Mouse (Mus musculus): ENCODE measurements around the gene 4930404H24Rik. TPM values are rescaled to one million over a fixed set of nuclear protein-coding genes. Genes with fewer than 3 reads are reported as not detected.

Gene 4930404H24Rik
- polyA plus RNA-seq, 1 experiment from 2014 or later = not detected

DNA sequence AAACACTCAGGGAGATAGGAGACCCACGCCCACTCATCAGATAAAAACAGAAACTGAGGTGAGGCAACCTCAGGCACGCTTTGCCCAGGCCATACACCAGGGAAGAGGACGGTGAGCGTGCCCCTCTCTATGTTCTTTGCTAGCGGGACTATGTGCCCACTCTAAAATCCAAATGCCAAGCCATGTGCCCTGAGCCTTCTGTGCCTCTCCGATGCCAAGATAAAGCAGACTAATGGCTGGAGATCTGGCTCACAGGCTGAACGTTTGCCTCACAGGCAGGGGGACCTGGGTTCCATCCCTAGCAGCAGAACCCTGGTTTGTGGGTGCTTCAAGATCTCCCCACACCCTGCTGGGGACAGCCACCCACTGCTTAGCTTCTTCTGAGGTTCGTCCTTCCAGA, 17.5 kb downstream of the 4930404H24Rik start:
- TF ChIP-seq CTCF (IDR thresholded peaks at IDR 0.05; ENCODE audit: low read depth) = no peak
- no peak overlapping the region for H3K4me2 ChIP-seq (ENCODE audit: low read length)
- whole genome bisulfite sequencing = 84% methylated on average over 8 of the region's 8 CpGs

DNA sequence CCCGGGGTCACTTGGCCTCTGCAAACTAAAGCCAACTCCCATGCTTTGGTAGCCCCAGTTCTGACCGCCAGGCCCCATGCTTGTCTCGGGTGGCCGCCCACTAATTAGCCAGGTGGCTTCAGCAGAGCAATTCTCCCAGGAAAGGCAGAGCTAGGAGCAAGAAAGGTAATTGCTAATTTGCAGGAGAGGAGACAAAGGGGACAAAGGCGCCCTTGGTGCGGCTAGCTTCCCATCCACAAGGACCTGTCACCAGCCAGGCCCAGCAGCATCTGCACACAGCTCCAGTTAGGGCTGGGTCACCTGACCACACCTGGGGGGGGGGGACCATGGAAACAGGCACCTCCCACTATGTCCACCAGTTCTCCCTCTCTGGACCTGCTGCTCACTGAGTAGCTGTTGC, 19.0 kb downstream of the 4930404H24Rik start:
- peaks cover 9% of the 10 kb centered on the region; the same call in 1 of the 2 replicates for H3K4me1 ChIP-seq (replicated peaks; ENCODE audit: insufficient read depth, low read length)
- no peak for DNase-seq (ENCODE audit: low spot score)
- H3K27ac ChIP-seq = no peak overlapping the region
- no peaks in the 10 kb centered on the region for H3K36me3 ChIP-seq (ENCODE audit: insufficient read depth, low read length)
- no peak for TF ChIP-seq CTCF (IDR thresholded peaks at IDR 0.05; ENCODE audit: low read depth)
- H3K4me2 ChIP-seq (ENCODE audit: low read length) = no peak overlapping the region
- 0 out of 2 replicates have a peak, but pooled peaks have one; percentile 18 for ATAC-seq (replicated peaks; ENCODE audit: low FRiP score, low read depth)
- H3K9ac ChIP-seq (ENCODE audit: low read depth, low read length) = no peak overlapping the region
- 42% methylated on average over 6 of the region's 6 CpGs for WGBS
- no peak overlapping the region for H3K4me3 ChIP-seq (replicated peaks; ENCODE audit: low read depth, low read length)
- H3K27me3 ChIP-seq (ENCODE audit: insufficient read depth, low read length) = no peaks in the 10 kb centered on the region
- no peaks in the 10 kb centered on the region for H3K9me3 ChIP-seq (replicated peaks; ENCODE audit: low read length)

More for the DNA sequence above, 17.5 kb downstream of the 4930404H24Rik start:
- Histone ChIP-seq H3K9ac (ENCODE audit: low read depth, low read length) (no peak overlapping the region), H3K9me3 (replicated peaks; ENCODE audit: low read length) (no peaks in the 10 kb centered on the region), H3K4me1 (replicated peaks; ENCODE audit: insufficient read depth, low read length) (peaks cover 9% of the 10 kb centered on the region; the same call in 1 of the 2 replicates), H3K36me3 (ENCODE audit: insufficient read depth, low read length) (no peaks in the 10 kb centered on the region), H3K27me3 (ENCODE audit: insufficient read depth, low read length) (no peaks in the 10 kb centered on the region), H3K27ac (no peak overlapping the region), H3K4me3 (replicated peaks; ENCODE audit: low read depth, low read length) (no peak overlapping the region)
- DNase-seq (ENCODE audit: low spot score) (no peak), ATAC-seq (replicated peaks; ENCODE audit: low FRiP score, low read depth) (no peak)

DNA sequence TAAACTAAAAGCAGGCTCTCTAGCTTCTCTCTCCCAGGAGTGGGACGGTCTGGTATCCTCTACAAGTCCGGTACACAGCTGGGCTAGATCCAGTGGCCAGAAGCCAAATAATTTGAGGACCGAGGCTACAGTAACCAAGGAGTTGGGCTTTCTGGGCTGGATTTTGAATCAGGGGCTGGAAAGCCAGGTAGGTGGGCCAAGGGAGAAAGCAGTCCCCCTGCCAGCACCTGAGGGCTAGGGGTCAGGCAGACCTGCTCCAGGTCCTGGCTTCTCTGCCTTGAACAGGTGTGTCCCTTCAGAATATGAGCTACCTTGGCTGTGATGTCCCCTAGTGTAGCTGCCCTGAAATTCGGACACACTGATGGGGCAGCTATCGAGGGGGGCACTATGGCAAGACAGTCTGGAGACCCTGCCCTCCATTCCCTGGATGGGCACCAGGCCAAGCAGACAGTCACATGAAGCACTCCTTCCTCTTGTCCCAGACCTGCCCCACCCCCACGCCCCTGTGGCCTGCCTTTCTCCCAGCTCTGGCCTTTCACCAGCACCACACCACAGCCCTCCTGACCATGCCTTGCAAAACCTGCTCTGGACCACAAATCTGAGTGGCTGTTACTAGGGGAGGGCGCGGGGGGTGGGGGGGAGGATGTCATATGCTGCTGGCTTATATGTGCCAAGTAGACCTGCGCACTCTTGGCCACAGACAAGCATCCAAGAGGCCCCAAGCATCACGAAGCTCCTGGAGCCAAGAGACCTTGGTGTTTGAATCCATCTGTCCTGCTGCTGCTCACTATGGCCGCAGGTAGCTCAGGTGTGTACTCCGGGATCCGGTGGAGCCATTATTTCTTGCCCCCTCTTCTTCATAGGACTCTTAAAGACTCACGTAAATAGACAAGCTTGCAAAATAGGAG, 20.1 kb downstream of the 4930404H24Rik start:
- DNase-seq (ENCODE audit: low spot score) (no peak), ATAC-seq (replicated peaks; ENCODE audit: low FRiP score, low read depth) (no peak)
- WGBS = 76% methylated on average over 14 of the region's 14 CpGs
- Histone ChIP-seq H3K4me2 (ENCODE audit: low read length) (no peak overlapping the region), H3K4me3 (replicated peaks; ENCODE audit: low read depth, low read length) (no peak overlapping the region), H3K27ac (no peak overlapping the region), H3K9me3 (replicated peaks; ENCODE audit: low read length) (no peaks in the 10 kb centered on the region), H3K27me3 (ENCODE audit: insufficient read depth, low read length) (no peaks in the 10 kb centered on the region), H3K36me3 (ENCODE audit: insufficient read depth, low read length) (no peaks in the 10 kb centered on the region), H3K9ac (ENCODE audit: low read depth, low read length) (no peak overlapping the region), H3K4me1 (replicated peaks; ENCODE audit: insufficient read depth, low read length) (peaks cover 9% of the 10 kb centered on the region; the same call in 1 of the 2 replicates)
- TF ChIP-seq CTCF (IDR thresholded peaks at IDR 0.05; ENCODE audit: low read depth) = no peak

DNA sequence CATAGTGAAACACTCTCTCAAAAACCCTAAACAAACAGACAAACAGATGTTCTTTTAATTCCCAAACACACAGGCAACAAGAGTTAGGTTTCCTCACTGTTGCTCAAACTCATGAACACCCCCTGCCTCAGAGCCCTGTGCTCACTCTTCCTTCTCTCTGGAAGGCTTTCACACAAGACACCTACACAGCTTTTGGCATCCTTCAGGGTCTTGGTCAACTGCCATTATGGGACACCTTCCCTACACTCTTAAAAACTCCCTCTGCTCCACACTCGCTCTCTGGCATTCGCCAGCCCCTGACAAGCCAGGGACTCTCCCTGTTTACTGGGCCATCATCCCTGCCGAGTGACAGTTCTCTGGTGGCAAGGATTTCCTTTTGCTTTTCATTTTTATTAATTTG, 21.4 kb downstream of the 4930404H24Rik start:
- Histone ChIP-seq H3K36me3 (ENCODE audit: insufficient read depth, low read length) (no peaks in the 10 kb centered on the region), H3K27me3 (ENCODE audit: insufficient read depth, low read length) (no peaks in the 10 kb centered on the region), H3K4me3 (replicated peaks; ENCODE audit: low read depth, low read length) (no peak overlapping the region), H3K4me2 (ENCODE audit: low read length) (no peak overlapping the region), H3K9me3 (replicated peaks; ENCODE audit: low read length) (no peaks in the 10 kb centered on the region), H3K4me1 (replicated peaks; ENCODE audit: insufficient read depth, low read length) (peaks cover 8% of the 10 kb centered on the region; the same call in 1 of the 2 replicates), H3K27ac (no peak overlapping the region), H3K9ac (ENCODE audit: low read depth, low read length) (no peak overlapping the region)
- DNase-seq (ENCODE audit: low spot score) (no peak), ATAC-seq (replicated peaks; ENCODE audit: low FRiP score, low read depth) (no peak)
- 89% methylated on average over 3 of the region's 3 CpGs for WGBS
- TF ChIP-seq CTCF (IDR thresholded peaks at IDR 0.05; ENCODE audit: low read depth) = no peak

DNA sequence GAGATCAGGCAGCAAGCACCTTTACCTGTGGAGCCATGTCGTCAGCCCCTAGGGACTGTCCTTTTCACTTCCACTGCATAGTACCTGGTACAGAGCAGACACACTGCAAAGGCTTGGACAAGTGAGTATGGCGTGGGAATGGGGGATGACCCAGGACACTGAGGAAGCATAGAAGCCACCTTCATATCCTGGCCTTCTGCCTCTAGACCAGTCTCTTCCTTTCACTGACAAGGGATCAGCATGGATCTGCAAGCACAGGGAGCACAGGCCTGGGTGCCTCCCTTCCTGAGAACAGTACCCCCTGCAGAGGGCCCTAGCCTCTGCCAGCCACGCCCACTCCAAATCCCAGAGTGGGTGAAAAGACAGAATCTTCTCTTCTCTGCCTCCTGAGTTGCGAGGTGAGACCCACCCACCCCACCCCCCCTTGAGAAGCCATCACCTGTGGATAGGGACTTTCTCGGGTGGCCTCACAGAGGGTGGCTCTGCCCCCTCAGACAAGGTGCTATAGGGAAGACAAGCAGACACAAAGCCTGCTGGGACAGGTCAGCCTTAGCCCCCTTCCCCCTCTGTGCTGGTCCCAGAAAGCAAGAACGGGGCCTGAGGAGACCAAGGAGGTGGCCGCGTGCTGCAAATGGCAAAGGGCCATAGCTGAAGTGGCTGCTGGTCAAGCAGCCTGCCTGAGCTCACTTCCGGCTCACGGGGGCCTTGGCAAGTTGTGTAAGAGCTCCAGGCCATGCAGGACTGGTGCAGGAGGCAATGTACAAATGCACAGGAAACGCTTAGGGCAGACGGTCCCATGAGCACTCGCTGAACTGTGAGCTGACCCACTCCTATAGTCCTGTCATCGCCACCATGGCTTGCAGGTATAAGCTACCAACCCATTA, 22.1 kb downstream of the 4930404H24Rik start:
- Histone ChIP-seq H3K9me3 (replicated peaks; ENCODE audit: low read length) (no peaks in the 10 kb centered on the region), H3K27me3 (ENCODE audit: insufficient read depth, low read length) (no peaks in the 10 kb centered on the region), H3K27ac (no peak overlapping the region), H3K4me2 (ENCODE audit: low read length) (no peak overlapping the region), H3K9ac (ENCODE audit: low read depth, low read length) (no peak overlapping the region), H3K4me1 (replicated peaks; ENCODE audit: insufficient read depth, low read length) (0 out of 2 replicates have a peak, but pooled peaks cover under 1% of the 10 kb centered on the region), H3K4me3 (replicated peaks; ENCODE audit: low read depth, low read length) (no peak overlapping the region), H3K36me3 (ENCODE audit: insufficient read depth, low read length) (no peaks in the 10 kb centered on the region)
- TF ChIP-seq CTCF (IDR thresholded peaks at IDR 0.05; ENCODE audit: low read depth) = no peak
- ATAC-seq (replicated peaks; ENCODE audit: low FRiP score, low read depth) (no peak), DNase-seq (ENCODE audit: low spot score) (no peak)
- 70% methylated on average over 14 of the region's 14 CpGs for WGBS

DNA sequence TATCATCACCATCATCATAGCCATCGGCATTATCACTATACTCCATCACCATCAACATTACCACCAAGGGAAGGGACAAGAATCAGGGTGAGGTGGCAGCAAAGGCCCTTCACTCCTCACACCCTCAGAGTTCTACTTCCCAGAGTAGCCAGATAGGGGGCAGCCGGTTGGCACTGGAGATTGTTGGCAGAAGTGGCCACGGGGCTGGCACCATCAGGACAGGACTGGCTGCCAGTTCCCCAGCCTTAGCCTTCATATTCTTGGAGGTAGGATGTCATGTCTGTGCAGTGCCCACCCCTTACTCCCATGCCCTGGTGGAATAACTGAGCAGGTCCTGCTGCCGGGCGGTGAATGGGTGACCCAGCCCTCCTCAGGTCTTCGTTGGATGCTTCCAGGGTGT, 23.0 kb downstream of the 4930404H24Rik start:
- WGBS = 88% methylated on average over 6 of the region's 6 CpGs
- ATAC-seq (replicated peaks; ENCODE audit: low FRiP score, low read depth) (no peak), DNase-seq (ENCODE audit: low spot score) (no peak)
- no peaks in the 10 kb centered on the region for H3K9me3 ChIP-seq (replicated peaks; ENCODE audit: low read length)
- H3K27me3 ChIP-seq (ENCODE audit: insufficient read depth, low read length) = no peaks in the 10 kb centered on the region
- no peak overlapping the region for H3K9ac ChIP-seq (ENCODE audit: low read depth, low read length)
- TF ChIP-seq CTCF (IDR thresholded peaks at IDR 0.05; ENCODE audit: low read depth) = no peak
- no peaks in the 10 kb centered on the region for H3K4me1 ChIP-seq (replicated peaks; ENCODE audit: insufficient read depth, low read length)
- H3K4me3 ChIP-seq (replicated peaks; ENCODE audit: low read depth, low read length) = no peak overlapping the region
- H3K36me3 ChIP-seq (ENCODE audit: insufficient read depth, low read length) = no peaks in the 10 kb centered on the region
- no peak overlapping the region for H3K27ac ChIP-seq
- H3K4me2 ChIP-seq (ENCODE audit: low read length) = no peak overlapping the region
